Mouse (Mus musculus) liver, postnatal 0 days (tissue): ENCODE data around the gene Hnrnpa1.

ENCODE experiments used
- CTCF ChIP-seq: sonication (generic); IDR thresholded peaks from 2 replicates; pipeline ENCODE4 v1.5.1; 2016; ENCODE audit warnings: antibody characterized with exemption, low read depth
- EP300 ChIP-seq: IDR thresholded peaks from 2 replicates; pipeline ENCODE4 v1.6.1; 2016; ENCODE audit warnings: antibody characterized with exemption, low read depth, mild to moderate bottlenecking

GRCm38 (mm10) chr15:103247782-103248400 is 7.7 kb downstream of the Hnrnpa1 start:
- no peak for TF ChIP-seq EP300
- no peak for TF ChIP-seq CTCF
